Mouse (Mus musculus): ENCODE measurements around the gene Ttc28. TPM values are rescaled to one million over a fixed set of nuclear protein-coding genes. Genes with fewer than 3 reads are reported as not detected.

The Ttc28 gene
- polyA plus RNA-seq, 1 experiment from 2014 or later = 5.7 TPM

DNA sequence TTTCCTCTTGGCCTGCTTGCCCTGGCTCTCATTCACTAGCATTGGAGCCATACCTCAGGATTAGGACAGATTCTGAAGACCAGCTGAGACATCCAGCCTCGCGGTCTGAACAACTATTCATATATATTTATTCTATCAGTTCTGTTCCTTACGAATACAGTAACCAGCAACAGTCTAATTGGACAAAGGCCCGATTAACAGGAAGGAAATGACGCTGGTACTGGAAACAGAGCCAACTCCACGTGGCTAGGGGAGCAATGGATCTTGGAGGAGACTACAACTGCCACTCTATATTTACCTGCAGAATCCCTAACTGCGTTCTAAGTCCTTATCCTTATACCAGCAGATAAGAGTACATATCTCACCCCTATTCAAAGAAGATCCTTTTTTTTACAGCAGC lies 447.8 kb downstream of the Ttc28 start:
- ATAC-seq (replicated peaks; ENCODE audit: low FRiP score) = no peak
- H3K27ac ChIP-seq (ENCODE audit: low read depth, low read length) = no peak overlapping the region
- WGBS = 64% methylated on average over 7 of the region's 7 CpGs
- peaks cover 14% of the 10 kb centered on the region for H3K4me1 ChIP-seq (replicated peaks; ENCODE audit: control insufficient read depth, insufficient read depth, low read length)
- H3K27me3 ChIP-seq (replicated peaks; ENCODE audit: control insufficient read depth, insufficient read depth, low read length) = no peaks in the 10 kb centered on the region
- H3K4me3 ChIP-seq (ENCODE audit: low read depth, low read length) = no peak overlapping the region
- DNase-seq (ENCODE audit: low spot score) = no peak
- H3K36me3 ChIP-seq (ENCODE audit: control insufficient read depth, insufficient read depth, low read length) = no peaks in the 10 kb centered on the region
- H3K9me3 ChIP-seq (ENCODE audit: control insufficient read depth, low read length) = no peaks in the 10 kb centered on the region
- H3K4me2 ChIP-seq = no peak overlapping the region
- no peak overlapping the region for H3K9ac ChIP-seq (ENCODE audit: low read depth, low read length)

DNA sequence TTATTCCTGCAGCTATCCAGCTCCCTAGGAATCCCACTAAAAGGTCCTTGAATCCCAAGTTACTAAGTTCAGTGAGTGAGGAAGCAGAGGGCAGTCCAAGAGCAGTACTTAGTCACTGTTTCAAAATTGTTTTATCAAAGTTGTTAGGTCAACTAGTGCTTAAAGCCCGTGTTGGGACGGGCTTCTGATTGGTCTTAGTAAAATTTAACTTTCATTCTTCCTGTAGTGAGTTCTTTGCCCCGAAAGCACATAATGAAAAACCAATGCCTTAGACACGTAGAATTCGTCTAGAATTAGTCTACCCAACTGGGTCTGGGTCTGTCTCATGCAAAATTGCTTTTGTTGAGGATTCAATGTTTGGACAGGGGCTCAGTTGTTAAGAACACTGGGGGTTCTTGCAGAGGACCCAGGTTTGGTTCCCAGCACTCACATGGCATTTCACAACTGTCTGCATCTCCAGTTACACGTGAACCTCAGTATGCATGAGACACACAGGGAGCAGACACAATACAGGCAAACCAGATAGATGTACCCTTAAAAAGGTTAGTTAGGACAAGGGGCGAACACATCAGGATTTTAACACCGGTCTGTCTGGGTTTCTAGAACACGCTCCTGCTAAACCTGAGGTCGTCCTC lies 450.3 kb downstream of the Ttc28 start:
- WGBS = 17% methylated on average over 10 of the region's 10 CpGs
- H3K4me2 ChIP-seq = peak overlapping the region; percentile 86
- no peaks in the 10 kb centered on the region for H3K9me3 ChIP-seq (ENCODE audit: control insufficient read depth, low read length)
- H3K27ac ChIP-seq (ENCODE audit: low read depth, low read length) = peak overlapping the region; percentile 76
- peak overlapping the region; percentile 96 for H3K4me3 ChIP-seq (ENCODE audit: low read depth, low read length)
- H3K36me3 ChIP-seq (ENCODE audit: control insufficient read depth, insufficient read depth, low read length) = peaks cover 5% of the 10 kb centered on the region; the same call in 1 of the 2 replicates
- H3K27me3 ChIP-seq (replicated peaks; ENCODE audit: control insufficient read depth, insufficient read depth, low read length) = no peaks in the 10 kb centered on the region
- DNase-seq (ENCODE audit: low spot score) (no peak), ATAC-seq (replicated peaks; ENCODE audit: low FRiP score) (peak; percentile 34)
- H3K4me1 ChIP-seq (replicated peaks; ENCODE audit: control insufficient read depth, insufficient read depth, low read length) = peaks cover 31% of the 10 kb centered on the region
- H3K9ac ChIP-seq (ENCODE audit: low read depth, low read length) = peak overlapping the region; percentile 83

DNA sequence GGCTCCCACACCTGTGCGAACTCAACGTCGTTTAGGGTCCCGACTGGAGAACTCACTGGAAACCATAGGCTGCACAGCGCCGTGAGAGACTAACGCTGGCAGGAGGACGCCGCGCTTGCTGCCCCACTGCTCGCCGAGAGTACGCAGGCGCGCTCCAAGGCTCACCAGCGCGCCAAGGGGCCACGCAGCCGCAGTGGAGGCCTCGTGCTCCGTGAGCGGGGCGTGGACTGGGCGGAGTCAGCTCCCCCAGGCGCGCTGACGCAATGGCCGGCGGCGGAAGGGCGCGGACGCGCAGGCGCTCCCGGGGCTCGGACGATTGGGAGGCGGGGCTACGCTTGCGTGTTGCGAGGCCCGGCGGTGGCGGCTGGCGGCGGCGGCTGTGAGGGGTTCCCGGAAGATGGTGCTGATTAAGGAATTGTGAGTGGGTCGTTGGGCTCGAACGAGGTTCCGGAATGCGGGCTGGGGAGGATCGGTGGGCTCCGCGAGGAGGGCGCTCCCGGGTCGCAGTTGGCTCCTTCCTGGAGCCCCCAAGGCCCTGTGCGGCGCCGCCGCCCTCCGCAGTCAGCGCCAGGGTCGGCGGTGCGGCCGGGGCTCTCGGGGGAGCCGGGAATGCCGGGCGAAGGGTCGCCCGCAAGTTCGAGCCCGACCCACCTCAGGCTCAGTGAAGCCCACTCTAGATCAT lies 451.0 kb downstream of the Ttc28 start, which contains the start of gene Pitpnb:
Pitpnb (plus strand) TSS at position 347 of the 682 bp plus-strand sequence.
- peak within 1 kb of the TSS; percentile 93 for H3K9ac ChIP-seq (ENCODE audit: low read depth, low read length)
- peak within 1 kb of the TSS; percentile 92 for H3K4me2 ChIP-seq
- no peaks in the 10 kb centered on the region for H3K27me3 ChIP-seq (replicated peaks; ENCODE audit: control insufficient read depth, insufficient read depth, low read length)
- ATAC-seq (replicated peaks; ENCODE audit: low FRiP score) = peak; percentile 97
- peak within 1 kb of the TSS; percentile 96 for H3K4me3 ChIP-seq (ENCODE audit: low read depth, low read length)
- no peaks in the 10 kb centered on the region for H3K9me3 ChIP-seq (ENCODE audit: control insufficient read depth, low read length)
- under 1% methylated on average over 73 of the region's 78 CpGs for WGBS
- DNase-seq (ENCODE audit: low spot score) = peak; percentile 99
- H3K27ac ChIP-seq (ENCODE audit: low read depth, low read length) = peak within 1 kb of the TSS; percentile 76
- peaks cover 5% of the 10 kb centered on the region; the same call in 1 of the 2 replicates for H3K36me3 ChIP-seq (ENCODE audit: control insufficient read depth, insufficient read depth, low read length)
- peaks cover 31% of the 10 kb centered on the region for H3K4me1 ChIP-seq (replicated peaks; ENCODE audit: control insufficient read depth, insufficient read depth, low read length)

DNA sequence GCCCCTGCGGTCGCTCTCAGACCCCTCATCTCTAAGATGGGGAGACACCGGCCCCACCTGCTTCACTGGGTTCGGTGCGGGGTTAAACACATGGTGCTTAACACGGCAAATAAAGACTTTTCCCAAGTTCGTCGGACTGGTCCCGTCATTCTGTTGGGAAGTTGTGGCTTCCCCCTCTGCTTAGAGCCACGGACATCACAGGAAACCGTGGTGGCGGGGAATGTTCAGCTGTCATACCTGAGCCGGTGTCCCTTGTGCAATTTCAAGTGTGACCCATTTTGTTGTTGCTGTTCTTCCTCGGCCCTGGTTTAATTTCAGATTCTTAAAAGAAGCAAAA lies 451.5 kb downstream of the Ttc28 start:
- H3K4me2 ChIP-seq = peak overlapping the region; percentile 92
- no peaks in the 10 kb centered on the region for H3K27me3 ChIP-seq (replicated peaks; ENCODE audit: control insufficient read depth, insufficient read depth, low read length)
- ATAC-seq (replicated peaks; ENCODE audit: low FRiP score) = no peak; the same call in 1 of the 2 replicates
- H3K4me3 ChIP-seq (ENCODE audit: low read depth, low read length) = peak overlapping the region; percentile 96
- no peaks in the 10 kb centered on the region for H3K9me3 ChIP-seq (ENCODE audit: control insufficient read depth, low read length)
- H3K27ac ChIP-seq (ENCODE audit: low read depth, low read length) = peak overlapping the region; percentile 44; the same call in 1 of the 2 replicates
- DNase-seq (ENCODE audit: low spot score) = no peak
- H3K4me1 ChIP-seq (replicated peaks; ENCODE audit: control insufficient read depth, insufficient read depth, low read length) = peaks cover 34% of the 10 kb centered on the region
- peaks cover 8% of the 10 kb centered on the region; the same call in 1 of the 2 replicates for H3K36me3 ChIP-seq (ENCODE audit: control insufficient read depth, insufficient read depth, low read length)
- WGBS = under 1% methylated on average over 14 of the region's 14 CpGs
- H3K9ac ChIP-seq (ENCODE audit: low read depth, low read length) = peak overlapping the region; percentile 93

DNA sequence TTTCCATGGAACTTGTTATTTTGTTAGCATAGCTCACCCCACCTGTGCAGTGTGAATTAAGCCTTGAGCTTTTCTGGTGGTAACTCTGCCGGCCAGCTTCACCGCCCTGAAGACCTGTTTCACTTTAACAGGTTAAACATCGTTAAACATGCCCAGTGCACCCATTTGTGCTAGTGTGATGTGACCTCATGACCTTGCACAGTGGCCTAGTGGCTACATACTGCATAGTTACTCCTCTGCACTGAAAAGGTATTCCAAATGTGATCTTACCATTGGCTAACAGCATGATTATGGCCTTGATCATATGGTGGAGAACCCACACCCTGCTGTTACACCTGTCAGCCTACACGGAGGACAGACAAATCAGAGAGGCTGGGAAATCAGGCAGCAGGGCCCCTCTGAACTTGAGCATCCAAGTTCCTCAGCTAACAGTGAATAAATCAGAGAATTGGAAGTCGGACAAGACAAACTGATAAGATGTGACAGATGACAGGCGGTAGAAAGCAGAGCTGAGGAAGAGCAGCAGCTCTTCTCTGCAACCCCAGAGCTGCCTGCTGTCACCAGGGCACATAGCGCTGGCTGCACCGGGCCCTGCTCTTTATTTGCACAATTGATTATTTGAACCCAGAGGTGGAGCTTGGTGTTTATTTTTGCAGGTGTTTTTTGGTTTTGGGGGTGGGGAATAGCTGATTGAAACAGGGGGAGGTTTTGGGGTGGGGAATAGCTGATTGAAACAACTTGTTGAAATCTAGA lies 456.5 kb downstream of the Ttc28 start:
- Histone ChIP-seq H3K4me2 (peak overlapping the region; percentile 39), H3K4me1 (replicated peaks; ENCODE audit: control insufficient read depth, insufficient read depth, low read length) (peaks cover 30% of the 10 kb centered on the region), H3K27ac (ENCODE audit: low read depth, low read length) (no peak overlapping the region), H3K36me3 (ENCODE audit: control insufficient read depth, insufficient read depth, low read length) (peaks cover 14% of the 10 kb centered on the region; the same call in 1 of the 2 replicates), H3K9me3 (ENCODE audit: control insufficient read depth, low read length) (no peaks in the 10 kb centered on the region), H3K4me3 (ENCODE audit: low read depth, low read length) (no peak overlapping the region), H3K9ac (ENCODE audit: low read depth, low read length) (no peak overlapping the region), H3K27me3 (replicated peaks; ENCODE audit: control insufficient read depth, insufficient read depth, low read length) (no peaks in the 10 kb centered on the region)
- 69% methylated on average over 8 of the region's 8 CpGs for WGBS
- ATAC-seq (replicated peaks; ENCODE audit: low FRiP score) (peak; percentile 35; the same call in 1 of the 2 replicates), DNase-seq (ENCODE audit: low spot score) (no peak)

MicroRNA genes within 50 kb of the gene (microRNA counts, 519-probe panel; counts per million panel counts)
- not detected for microRNA mmu-miR-701

Small RNAs within 50 kb of the gene (microRNA-seq; reads per million reads assigned to microRNA genes)
- gene Mir701 (ENCODE audit: borderline number of aligned reads) = 27.5 reads per million, percentile 35 among the genes with 10 or more reads in this experiment

Other genes starting within 250 kb of the Ttc28 start
- gene Noc4l, start 226.4 kb upstream of the Ttc28 start, polyA plus RNA-seq (2014; fragmentation: Nextera tagmentation; extraction: Ambion mirVana) = 128 and 131 TPM in 2 replicates
- gene Ddx51, start 226.4 kb upstream of the Ttc28 start, polyA plus RNA-seq (2014; fragmentation: Nextera tagmentation; extraction: Ambion mirVana) = 37.1 and 44.6 TPM in 2 replicates
- gene Ep400, start 109.1 kb upstream of the Ttc28 start, polyA plus RNA-seq (2014; fragmentation: Nextera tagmentation; extraction: Ambion mirVana) = 42.2 and 44.5 TPM in 2 replicates
- 49.8 and 54.3 TPM in 2 replicates for gene Pus1, start 99.1 kb upstream of the Ttc28 start, polyA plus RNA-seq (2014; fragmentation: Nextera tagmentation; extraction: Ambion mirVana)
- gene Ulk1, start 69.7 kb upstream of the Ttc28 start, polyA plus RNA-seq (2014; fragmentation: Nextera tagmentation; extraction: Ambion mirVana) = 13.8 and 15.7 TPM in 2 replicates
- gene Hscb, start 40.0 kb upstream of the Ttc28 start, polyA plus RNA-seq (2014; fragmentation: Nextera tagmentation; extraction: Ambion mirVana) = 38.0 and 44.1 TPM in 2 replicates
- 62.6 and 68.2 TPM in 2 replicates for gene Chek2, start 39.8 kb upstream of the Ttc28 start, polyA plus RNA-seq (2014; fragmentation: Nextera tagmentation; extraction: Ambion mirVana)

All from liver, embryonic 11.5 days (tissue).